Mouse (Mus musculus): Measurements from ENCODE around the gene Inka2.
A peak's percentile ranks its signal among the peaks of the same experiment; 100 is the strongest.

The Inka2 gene

DNA sequence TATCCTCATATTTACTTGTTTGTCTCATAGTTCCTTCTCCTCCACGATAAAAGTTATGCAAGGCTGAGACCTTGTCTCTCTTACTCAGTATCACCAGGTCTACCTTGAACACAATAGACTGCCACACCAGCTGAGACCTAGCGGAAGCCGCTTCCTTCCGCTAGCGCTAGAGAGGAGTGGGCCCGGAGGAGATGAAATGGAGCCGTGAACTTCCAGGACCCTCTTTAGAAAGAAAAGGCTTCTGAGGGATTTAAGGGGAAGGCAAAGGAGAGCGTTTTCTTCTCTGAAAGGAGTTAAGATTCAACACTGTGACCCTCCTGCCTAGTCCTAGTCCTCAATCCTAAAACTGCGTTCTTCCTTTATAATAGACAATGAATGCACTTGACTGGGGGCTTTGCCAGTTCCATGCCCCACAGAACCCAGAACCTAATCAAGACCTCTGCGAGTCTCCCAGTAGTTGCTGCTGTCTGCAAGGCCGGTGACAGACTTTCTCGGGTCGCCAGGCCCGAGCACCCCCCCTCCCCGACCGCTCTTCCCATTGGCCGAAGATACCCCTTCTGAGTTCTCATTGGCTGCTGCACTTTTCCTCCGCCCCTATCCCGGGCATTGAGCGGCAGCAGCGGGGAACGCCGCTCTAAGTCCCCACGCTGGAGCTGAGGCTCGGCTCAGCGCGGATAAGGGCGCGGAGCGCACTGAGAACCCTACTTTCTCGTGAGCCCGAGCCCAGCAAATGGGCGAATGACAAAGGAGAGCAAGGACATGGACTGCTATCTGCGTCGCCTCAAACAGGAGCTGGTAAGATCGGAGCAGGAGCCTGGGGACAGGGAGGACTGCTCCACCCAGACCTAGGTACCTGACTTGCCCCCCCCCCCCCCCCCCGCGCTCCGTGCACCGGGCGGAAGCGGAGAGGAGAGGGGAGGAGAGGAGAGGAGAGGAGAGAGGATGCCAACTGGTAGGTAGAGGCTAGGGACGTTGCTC, at the start of gene Inka2:
Gene Inka2 (plus strand): TSS at position 569 of the 978 bp plus-strand sequence.
- peak; percentile 82 to 86 for DNase-seq

- DNase-seq: no peak
These were observed 49.3 kb upstream of the Inka2 start for GRCm38 (mm10) chr3:105655031-105655585.

DNA sequence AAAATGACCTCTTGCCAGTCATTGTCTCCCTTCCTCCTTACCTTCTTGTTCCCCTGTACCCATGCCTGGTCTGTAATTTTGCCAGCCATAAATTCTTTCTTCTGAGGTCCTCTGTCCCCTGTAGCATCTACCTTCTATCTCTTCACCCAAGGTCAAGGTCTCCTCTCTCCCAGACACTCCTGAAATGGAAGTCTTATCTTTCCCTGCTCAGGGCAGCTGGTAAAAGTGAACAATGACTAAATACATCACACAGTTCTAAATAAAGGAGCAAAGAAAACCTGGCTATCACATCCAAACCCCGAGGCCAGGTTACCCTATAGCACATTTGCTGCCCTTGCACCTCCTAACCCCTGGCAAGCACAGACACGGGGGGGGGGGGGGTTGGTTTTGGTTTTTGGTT, 43.9 kb upstream of the Inka2 start:
- no peak for DNase-seq

DNA sequence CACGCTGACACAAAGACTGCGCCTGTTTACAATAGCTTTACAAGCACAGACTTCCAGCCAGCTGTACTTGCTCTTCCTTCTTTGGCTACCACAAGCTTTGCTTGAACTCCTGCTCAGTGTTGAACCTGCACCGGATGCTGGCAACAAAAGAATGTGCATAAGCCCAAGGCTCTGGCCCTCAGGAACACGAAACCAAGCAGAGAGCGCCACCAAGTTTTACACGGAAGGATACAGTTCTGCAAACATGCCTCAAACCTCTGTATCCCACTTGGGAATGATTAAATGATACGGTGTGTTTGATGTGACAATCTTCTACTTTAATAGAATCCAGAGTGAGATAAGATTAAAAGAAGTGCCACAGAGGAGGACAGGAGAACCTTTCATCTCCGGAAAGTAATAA, 41.4 kb upstream of the Inka2 start:
- DNase-seq: no peak

GRCm38 (mm10) chr3:105665105-105665765, 39.2 kb upstream of the Inka2 start:
- no peak for DNase-seq

GRCm38 (mm10) chr3:105666996-105667523, 37.3 kb upstream of the Inka2 start:
- DNase-seq: no peak

GRCm38 (mm10) chr3:105668161-105668560, 36.2 kb upstream of the Inka2 start:
- no peak for DNase-seq

- no peak for DNase-seq
These were observed 34.6 kb upstream of the Inka2 start for GRCm38 (mm10) chr3:105669776-105670175.

- DNase-seq: no peak
These were observed 33.6 kb upstream of the Inka2 start for GRCm38 (mm10) chr3:105670801-105671200.

- peak; percentile 54 to 77 for DNase-seq
These were observed 29.7 kb upstream of the Inka2 start for GRCm38 (mm10) chr3:105674595-105675218.

DNA sequence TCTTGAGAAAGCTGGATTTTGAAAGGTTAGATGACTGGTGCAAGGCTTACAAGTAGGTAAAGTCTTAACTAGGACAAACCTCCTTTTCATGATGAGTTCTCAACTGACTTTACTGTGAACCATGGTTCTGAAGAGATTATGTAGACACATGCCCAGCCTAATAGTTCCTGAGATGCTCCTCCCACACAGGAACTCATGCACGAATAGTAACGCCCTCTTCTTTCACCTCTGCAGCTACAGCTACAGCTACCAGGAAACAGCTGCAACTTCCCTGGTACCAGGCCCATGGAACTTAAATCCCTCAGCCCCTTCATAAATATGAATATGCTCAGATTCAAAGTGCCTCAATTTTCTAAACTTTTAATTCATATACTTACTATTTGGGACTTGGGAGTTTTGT, 28.5 kb upstream of the Inka2 start:
- no peak for DNase-seq

- no peak for DNase-seq
These were observed 24.1 kb upstream of the Inka2 start for GRCm38 (mm10) chr3:105680346-105680745.

- no peak for DNase-seq
These were observed 17.7 kb upstream of the Inka2 start for GRCm38 (mm10) chr3:105686394-105687323.

DNA sequence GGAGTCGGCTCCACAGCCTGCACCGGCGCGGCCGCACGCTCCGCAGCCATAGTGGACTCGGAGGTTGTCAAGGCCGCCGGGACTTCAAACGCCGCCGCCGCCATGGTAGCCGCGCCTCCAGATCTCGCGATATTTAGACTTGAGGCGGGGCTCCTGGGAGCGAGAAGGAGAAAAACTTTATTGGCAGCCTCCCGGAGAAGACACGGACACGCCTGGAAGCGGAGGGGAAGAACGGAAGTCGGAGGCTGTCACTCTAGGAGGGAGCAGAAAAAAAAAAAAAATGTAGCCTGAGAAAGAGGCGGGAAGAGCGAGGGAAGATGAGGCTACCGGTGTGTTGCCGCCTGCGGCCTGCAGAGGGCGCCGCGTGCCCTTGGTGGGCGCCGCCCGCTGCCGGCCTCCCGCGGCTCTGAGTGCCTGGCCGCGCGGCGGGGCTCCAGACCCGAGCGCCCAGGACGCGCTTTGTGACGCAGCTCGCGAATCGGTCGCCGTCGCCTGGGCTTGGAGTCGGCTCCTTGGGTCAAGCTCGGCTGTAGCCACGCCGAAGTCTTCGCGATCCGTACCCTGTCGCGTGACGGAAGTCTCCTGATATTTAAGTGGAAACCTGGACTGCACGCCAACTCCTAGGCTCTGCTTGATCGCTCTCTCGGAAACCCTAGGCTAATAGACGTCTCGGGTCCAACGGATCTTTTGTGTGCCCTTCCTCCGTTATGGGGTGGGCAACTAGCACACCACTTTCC, 16.9 kb upstream of the Inka2 start, which contains the start of gene Ddx20:
Gene Ddx20 (minus strand): TSS at position 251 of the 737 bp plus-strand sequence.
- peak; percentile 89 to 90 for DNase-seq

- no peak for DNase-seq
These were observed 15.9 kb upstream of the Inka2 start for GRCm38 (mm10) chr3:105688536-105688935.

DNA sequence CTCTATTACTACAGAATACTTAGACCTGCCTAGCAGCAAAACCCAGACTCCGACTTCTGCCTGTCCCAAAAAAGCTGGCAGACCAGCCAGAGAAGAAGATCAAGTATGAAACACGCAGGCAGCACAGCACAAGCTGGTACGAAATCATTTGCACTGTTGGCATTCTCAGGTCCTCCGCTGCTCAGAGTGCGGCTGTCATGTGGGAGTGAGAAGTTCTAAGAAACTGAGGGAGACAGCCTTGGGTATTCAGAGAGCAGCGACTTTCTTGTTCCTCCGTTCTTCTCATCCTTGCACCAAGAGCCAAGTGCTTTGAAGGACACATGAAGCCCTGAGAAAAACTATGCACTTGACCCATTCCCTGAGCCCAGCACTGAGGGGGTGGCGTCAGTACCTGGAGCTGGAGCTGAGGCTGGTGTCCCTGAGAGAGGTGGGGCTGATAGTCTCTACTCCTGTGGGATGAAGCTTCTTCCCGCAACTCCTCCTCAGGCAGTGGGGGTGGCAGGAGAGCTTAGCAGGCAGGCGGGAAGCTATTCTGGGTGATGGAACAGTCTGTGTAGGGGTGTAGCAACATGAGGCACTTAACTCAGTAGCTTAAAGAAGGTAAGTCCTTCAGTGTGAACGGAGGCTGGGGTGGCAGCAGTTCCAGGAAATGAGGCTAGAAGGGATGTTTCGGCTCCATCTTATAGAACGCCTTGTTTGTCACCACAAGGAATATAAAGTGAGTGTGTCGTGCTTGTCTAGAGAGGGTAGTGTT, 10.9 kb upstream of the Inka2 start:
- no peak for DNase-seq

- peak; percentile 62 to 67 for DNase-seq
These were observed 8.7 kb upstream of the Inka2 start for GRCm38 (mm10) chr3:105695476-105696386.

DNA sequence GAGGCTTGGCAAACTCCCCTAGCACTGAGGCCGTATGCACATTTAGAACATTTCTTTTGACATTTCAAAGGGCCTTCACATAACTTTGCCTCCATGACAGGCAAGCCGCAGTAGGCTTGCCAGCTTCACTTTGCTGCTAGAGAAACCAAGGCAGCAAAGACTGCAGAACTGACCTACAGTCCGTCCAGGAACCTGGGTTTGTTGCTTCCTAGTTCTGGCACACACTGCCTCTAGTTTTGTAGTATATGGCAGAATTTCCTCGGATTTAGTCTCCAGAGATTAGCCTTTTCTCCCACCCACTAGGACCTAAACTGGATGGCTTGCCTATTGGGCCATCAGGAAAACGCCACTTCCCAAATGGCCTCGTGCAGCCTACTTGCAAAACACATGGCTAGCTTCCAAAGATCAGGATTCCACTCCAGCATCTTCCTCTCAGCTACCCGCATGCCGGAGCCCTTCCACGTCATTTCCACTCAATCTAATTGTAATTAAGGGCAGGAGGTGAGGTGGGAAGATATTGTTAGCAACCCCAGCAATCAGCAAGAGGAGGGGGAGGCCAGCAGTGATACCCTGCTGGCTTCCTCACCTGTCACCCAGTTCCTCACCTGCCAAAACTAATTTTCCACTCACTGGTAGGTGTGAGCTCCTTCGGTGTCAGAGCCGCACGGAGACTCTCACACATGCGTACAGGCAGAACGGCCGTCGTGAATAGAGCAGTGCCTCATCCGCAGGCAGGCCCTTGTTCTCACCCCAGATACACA, 7.8 kb upstream of the Inka2 start:
- peak; percentile 39 to 51 for DNase-seq

Measured in cerebellum, postnatal 36 days (tissue).